Mouse (Mus musculus): Measurements from ENCODE around the gene Ppm1l.

DNA sequence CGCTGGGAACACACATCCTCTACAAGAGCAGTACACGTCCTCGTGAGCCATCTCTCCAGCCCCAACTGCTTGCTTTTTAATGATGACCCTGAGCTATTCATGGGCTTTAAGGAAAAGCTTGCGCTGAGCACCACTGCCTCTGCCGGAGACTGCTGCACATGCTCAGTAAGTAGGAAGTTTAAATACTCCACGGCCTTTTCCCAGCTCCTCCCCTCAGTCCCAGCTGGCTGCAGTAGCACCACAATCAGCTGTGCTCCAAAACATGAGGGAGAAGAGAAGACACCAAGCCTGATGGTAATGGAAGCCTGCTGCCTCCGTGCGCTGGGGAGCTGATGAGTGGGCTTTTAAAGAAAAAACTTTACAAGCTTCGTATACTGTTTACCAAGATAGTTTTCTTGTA is 277.4 kb downstream of the Ppm1l start:
- TF ChIP-seq CTCF (IDR thresholded peaks at IDR 0.05; ENCODE audit: low read depth, low read length) (no peak), POLR2A (IDR thresholded peaks at IDR 0.05; ENCODE audit: borderline replicate concordance, low read depth, low read length) (no peak)

Data from bone marrow macrophage, adult 2 months (primary cell).